Mouse (Mus musculus) urinary bladder, adult 18-20 months (tissue): ENCODE data around the gene Hacl1.

ENCODE experiments used
- DNase-seq, 2 experiments: peaks; one replicate each; pipeline ENCODE4 v3.0.0; 2022; ENCODE audit warnings: low spot score in 2 of 2, mixed read lengths in 2 of 2

Gene Hacl1

GRCm38 (mm10) chr14:31662555-31663211 is 21.6 kb upstream of the Hacl1 start:
- peak in 1 of 2 experiments; percentile 54 for DNase-seq

- DNase-seq = peak; percentile 72 to 87
Observed at GRCm38 (mm10) chr14:31661671-31662554, 20.8 kb upstream of the Hacl1 start.

GRCm38 (mm10) chr14:31660312-31661093 is 19.4 kb upstream of the Hacl1 start:
- no peak for DNase-seq

- no peak for DNase-seq
Observed at GRCm38 (mm10) chr14:31659501-31660181, 18.6 kb upstream of the Hacl1 start.

GRCm38 (mm10) chr14:31658126-31658680 is 17.1 kb upstream of the Hacl1 start:
- no peak for DNase-seq

- DNase-seq = no peak
Observed at GRCm38 (mm10) chr14:31656857-31657645, 16.0 kb upstream of the Hacl1 start.

- no peak for DNase-seq
Observed at GRCm38 (mm10) chr14:31656386-31656785, 15.3 kb upstream of the Hacl1 start.

GRCm38 (mm10) chr14:31655406-31655805 is 14.3 kb upstream of the Hacl1 start:
- DNase-seq = no peak

GRCm38 (mm10) chr14:31654816-31655215 is 13.7 kb upstream of the Hacl1 start:
- DNase-seq = no peak

GRCm38 (mm10) chr14:31653101-31653875 is 12.2 kb upstream of the Hacl1 start:
- no peak for DNase-seq

GRCm38 (mm10) chr14:31652624-31653023 is 11.5 kb upstream of the Hacl1 start:
- DNase-seq = no peak

GRCm38 (mm10) chr14:31652106-31652505 is 11.0 kb upstream of the Hacl1 start:
- DNase-seq = no peak

- DNase-seq = no peak
Observed at GRCm38 (mm10) chr14:31651206-31651605, 10.1 kb upstream of the Hacl1 start.

GRCm38 (mm10) chr14:31650347-31650746 is 9.3 kb upstream of the Hacl1 start:
- no peak for DNase-seq

- DNase-seq = no peak
Observed at GRCm38 (mm10) chr14:31647991-31648390, 6.9 kb upstream of the Hacl1 start.

GRCm38 (mm10) chr14:31645920-31646319 is 4.8 kb upstream of the Hacl1 start:
- DNase-seq = no peak

- DNase-seq = no peak
Observed at GRCm38 (mm10) chr14:31644931-31645547, 4.0 kb upstream of the Hacl1 start.

- no peak for DNase-seq
Observed at GRCm38 (mm10) chr14:31644183-31644830, 3.2 kb upstream of the Hacl1 start.
